9 mouse cellular contexts compared by ENCODE assay signal in genomic region chr11:11932102-11932789, GRCm38 (mm10). TPM values are rescaled to one million over a fixed set of nuclear protein-coding genes. Genes with fewer than 3 reads are reported as not detected.
DNase-seq lines count a peak whose midpoint lies in the region; ATAC-seq and TF ChIP-seq lines count a peak whose summit lies in the region.
"Had no signal": no experiment of that assay in that cellular context is flagged by ENCODE, and none has a peak within 500 bp of the region (broad histone marks: within the 10 kb centered on the region; RNA-seq: fewer than 3 reads in every experiment).

No protein-coding gene starts in this region.

- 59% methylated on average over 11 of the region's 11 CpGs for WGBS in neural tube, embryonic 11.5 days
- 54% methylated on average over 11 of the region's 11 CpGs for WGBS in stomach, postnatal 0 days

- no peak for TF ChIP-seq CTCF in stomach, postnatal 0 days (IDR thresholded peaks at IDR 0.05; ENCODE audit: low read depth)

- 0 out of 2 replicates have a peak overlapping the region, but pooled peaks have one; percentile 10 for H3K9ac ChIP-seq in neural tube, embryonic 11.5 days (ENCODE audit: low read length)
- no peak overlapping the region for H3K9ac ChIP-seq in stomach, postnatal 0 days (ENCODE audit: low read length)

- no peaks in the 10 kb centered on the region for H3K27me3 ChIP-seq in neural tube, embryonic 11.5 days (ENCODE audit: control insufficient read depth, insufficient read depth, low read length)
- no peaks in the 10 kb centered on the region for H3K27me3 ChIP-seq in stomach, postnatal 0 days (ENCODE audit: control insufficient read depth, insufficient read depth, low read length)
- H3K27me3 ChIP-seq: CH12.LX had no signal

- TF ChIP-seq EP300 in stomach, postnatal 0 days (optimal IDR thresholded peaks at IDR 0.05): no peak

- H3K4me2 ChIP-seq in neural tube, embryonic 11.5 days (ENCODE audit: low read depth): no peak overlapping the region
- no peak overlapping the region for H3K4me2 ChIP-seq in stomach, postnatal 0 days (replicated peaks; ENCODE audit: low read depth)

- ATAC-seq in neural tube, embryonic 11.5 days (ENCODE audit: insufficient read depth, low FRiP score, low TSS enrichment): peak; percentile 48
- peak; percentile 43; the same call in 1 of the 2 replicates for ATAC-seq in stomach, postnatal 0 days (ENCODE audit: low FRiP score, low TSS enrichment)

- H3K27ac ChIP-seq in neural tube, embryonic 11.5 days (ENCODE audit: low read depth, low read length): no peak overlapping the region
- H3K27ac ChIP-seq in stomach, postnatal 0 days (replicated peaks): no peak overlapping the region

- peak; percentile 6 to 16 for DNase-seq in frontal cortex, adult 2 months (ENCODE audit: extremely low spot score in 1 of 2, low spot score in 1 of 2)
- DNase-seq in frontal cortex, postnatal 36 days (ENCODE audit: low spot score in 2 of 2): no peak
- DNase-seq in neural tube, embryonic 11.5 days (ENCODE audit: low spot score): peak; percentile 39
- DNase-seq in neural tube, embryonic 10.5 days (ENCODE audit: extremely low spot score, low spot score): no peak
- DNase-seq in layer of hippocampus, postnatal 36 days: peak; percentile 16 to 32
- DNase-seq in stomach, postnatal 0 days (ENCODE audit: low spot score): no peak
- DNase-seq in urinary bladder, postnatal 14 days (ENCODE audit: low spot score): no peak
- DNase-seq in ovary, postnatal 10 days (ENCODE audit: low spot score): no peak

- no peak overlapping the region for H3K4me3 ChIP-seq in neural tube, embryonic 11.5 days (ENCODE audit: low read depth, low read length)
- no peak overlapping the region for H3K4me3 ChIP-seq in stomach, postnatal 0 days (ENCODE audit: low read depth, low read length)

- peaks cover 7% of the 10 kb centered on the region for H3K4me1 ChIP-seq in neural tube, embryonic 11.5 days (ENCODE audit: control insufficient read depth, insufficient read depth, low read length)
- H3K4me1 ChIP-seq in stomach, postnatal 0 days (replicated peaks; ENCODE audit: control insufficient read depth, insufficient read depth): no peaks in the 10 kb centered on the region

- H3K36me3 ChIP-seq in neural tube, embryonic 11.5 days (ENCODE audit: control insufficient read depth, insufficient read depth, low read length): peaks cover 4% of the 10 kb centered on the region; the same call in 1 of the 2 replicates
- H3K36me3 ChIP-seq in stomach, postnatal 0 days (ENCODE audit: control insufficient read depth, insufficient read depth, low read length): no peaks in the 10 kb centered on the region

- no peaks in the 10 kb centered on the region for H3K9me3 ChIP-seq in neural tube, embryonic 11.5 days (ENCODE audit: control insufficient read depth, low read length)
- no peaks in the 10 kb centered on the region for H3K9me3 ChIP-seq in stomach, postnatal 0 days (ENCODE audit: control insufficient read depth, low read length)

RNA-seq across cellular contexts. Expression of gene Ddc, which starts 34.3 kb away (rescaled TPM):
- polyA plus RNA-seq in frontal cortex, adult 2 months (2012; rRNA removed): 8.3 and 9.4 TPM in 2 replicates
- polyA plus RNA-seq in neural tube, embryonic 11.5 days (2014; fragmentation: Nextera tagmentation; extraction: Ambion mirVana): 6.7 and 7.5 TPM in 2 replicates
- total RNA-seq in layer of hippocampus, postnatal 36 days (2021): 10 to 100 TPM in 1 of 2 experiments, 1 to 10 TPM in 1; 6.3 to 10.3 TPM
- polyA plus RNA-seq in stomach, postnatal 0 days (2015; fragmentation: Nextera tagmentation; extraction: Ambion mirVana): 24.0 and 24.1 TPM in 2 replicates

Comparison
In these comparisons a context has a peak if more than half of its experiments do, and no peak if none do; other contexts are left out.
1. DNase-seq: peak in frontal cortex, adult 2 months (2 of 2), neural tube, embryonic 11.5 days (single experiment) and layer of hippocampus, postnatal 36 days (2 of 2); none in frontal cortex, postnatal 36 days (0 of 2), neural tube, embryonic 10.5 days (single experiment), stomach, postnatal 0 days (single experiment), urinary bladder, postnatal 14 days (single experiment) and ovary, postnatal 10 days (single experiment).